Mouse (Mus musculus): ENCODE results near the gene Lrrc46. TPM values are rescaled to one million over a fixed set of nuclear protein-coding genes. Genes with fewer than 3 reads are reported as not detected.

Gene Lrrc46
- polyA plus RNA-seq, 1 experiment from 2014 or later: 0.54 TPM

- H3K9ac ChIP-seq: no peak overlapping the region
- H3K4me1 ChIP-seq: peaks cover 14% of the 10 kb centered on the region
- ATAC-seq (ENCODE audit: insufficient read depth, low FRiP score, low read depth): no peak
- no peak overlapping the region for H3K4me2 ChIP-seq
- peaks cover 17% of the 10 kb centered on the region; the same call in 1 of the 2 replicates for H3K36me3 ChIP-seq
- no peak overlapping the region for H3K27ac ChIP-seq
- no peak overlapping the region for H3K4me3 ChIP-seq (replicated peaks)
- 84% methylated on average over 7 of the region's 7 CpGs for WGBS
- H3K9me3 ChIP-seq: no peaks in the 10 kb centered on the region
- no peaks in the 10 kb centered on the region for H3K27me3 ChIP-seq (replicated peaks)
Observed at GRCm38 (mm10) chr11:97045861-97046260, 4.7 kb upstream of the Lrrc46 start.

GRCm38 (mm10) chr11:97044902-97045301 lies 3.7 kb upstream of the Lrrc46 start:
- H3K9me3 ChIP-seq: no peaks in the 10 kb centered on the region
- H3K9ac ChIP-seq: no peak overlapping the region
- no peak overlapping the region for H3K4me2 ChIP-seq
- peaks cover 7% of the 10 kb centered on the region for H3K4me1 ChIP-seq
- ATAC-seq (ENCODE audit: insufficient read depth, low FRiP score, low read depth): no peak
- no peak overlapping the region for H3K4me3 ChIP-seq (replicated peaks)
- no peaks in the 10 kb centered on the region for H3K27me3 ChIP-seq (replicated peaks)
- 94% methylated on average over 8 of the region's 8 CpGs for WGBS
- H3K27ac ChIP-seq: no peak overlapping the region
- H3K36me3 ChIP-seq: peaks cover 17% of the 10 kb centered on the region; the same call in 1 of the 2 replicates

GRCm38 (mm10) chr11:97040301-97041021 lies 746 bp downstream of the Lrrc46 start:
- Histone ChIP-seq H3K9ac (no peak overlapping the region), H3K27ac (no peak overlapping the region), H3K9me3 (no peaks in the 10 kb centered on the region), H3K4me3 (replicated peaks) (peak overlapping the region; percentile 87), H3K4me1 (peaks cover 7% of the 10 kb centered on the region), H3K4me2 (peak overlapping the region; percentile 88), H3K36me3 (peaks cover 10% of the 10 kb centered on the region; the same call in 1 of the 2 replicates), H3K27me3 (replicated peaks) (no peaks in the 10 kb centered on the region)
- WGBS: 42% methylated on average over 12 of the region's 12 CpGs
- no peak for ATAC-seq (ENCODE audit: insufficient read depth, low FRiP score, low read depth)

- no peak overlapping the region for H3K4me2 ChIP-seq
- no peaks in the 10 kb centered on the region for H3K36me3 ChIP-seq
- H3K27ac ChIP-seq: no peak overlapping the region
- H3K4me1 ChIP-seq: peaks cover 7% of the 10 kb centered on the region
- WGBS: 63% methylated on average over 7 of the region's 7 CpGs
- no peak for ATAC-seq (ENCODE audit: insufficient read depth, low FRiP score, low read depth)
- no peak overlapping the region for H3K4me3 ChIP-seq (replicated peaks)
- H3K9ac ChIP-seq: no peak overlapping the region
- no peaks in the 10 kb centered on the region for H3K27me3 ChIP-seq (replicated peaks)
- no peaks in the 10 kb centered on the region for H3K9me3 ChIP-seq
Observed at GRCm38 (mm10) chr11:97038881-97039280, 2.3 kb downstream of the Lrrc46 start.

- no peak overlapping the region for H3K27ac ChIP-seq
- H3K27me3 ChIP-seq (replicated peaks): no peaks in the 10 kb centered on the region
- ATAC-seq (ENCODE audit: insufficient read depth, low FRiP score, low read depth): no peak
- H3K36me3 ChIP-seq: no peaks in the 10 kb centered on the region
- WGBS: 76% methylated on average over 5 of the region's 5 CpGs
- H3K9ac ChIP-seq: no peak overlapping the region
- no peaks in the 10 kb centered on the region for H3K9me3 ChIP-seq
- no peaks in the 10 kb centered on the region for H3K4me1 ChIP-seq
- H3K4me2 ChIP-seq: no peak overlapping the region
- no peak overlapping the region for H3K4me3 ChIP-seq (replicated peaks)
Observed at GRCm38 (mm10) chr11:97036141-97036540, 5.1 kb downstream of the Lrrc46 start.

GRCm38 (mm10) chr11:97033781-97034180 lies 7.4 kb downstream of the Lrrc46 start:
- 90% methylated on average over 4 of the region's 4 CpGs for WGBS
- peaks cover 10% of the 10 kb centered on the region for H3K4me1 ChIP-seq
- no peak overlapping the region for H3K27ac ChIP-seq

GRCm38 (mm10) chr11:97032499-97032898 lies 8.7 kb downstream of the Lrrc46 start:
- H3K9me3 ChIP-seq: no peaks in the 10 kb centered on the region
- no peak overlapping the region for H3K27ac ChIP-seq
- WGBS: 87% methylated on average over 4 of the region's 4 CpGs
- no peaks in the 10 kb centered on the region for H3K36me3 ChIP-seq
- H3K4me2 ChIP-seq: no peak overlapping the region
- no peak overlapping the region for H3K9ac ChIP-seq
- ATAC-seq (ENCODE audit: insufficient read depth, low FRiP score, low read depth): no peak
- peaks cover 10% of the 10 kb centered on the region for H3K4me1 ChIP-seq
- H3K27me3 ChIP-seq (replicated peaks): no peaks in the 10 kb centered on the region
- no peak overlapping the region for H3K4me3 ChIP-seq (replicated peaks)

More at GRCm38 (mm10) chr11:97033781-97034180, 7.4 kb downstream of the Lrrc46 start:
- Histone ChIP-seq H3K9me3 (no peaks in the 10 kb centered on the region), H3K4me3 (replicated peaks) (no peak overlapping the region), H3K9ac (no peak overlapping the region), H3K36me3 (no peaks in the 10 kb centered on the region), H3K4me2 (no peak overlapping the region), H3K27me3 (replicated peaks) (no peaks in the 10 kb centered on the region)
- no peak for ATAC-seq (ENCODE audit: insufficient read depth, low FRiP score, low read depth)

GRCm38 (mm10) chr11:97031977-97032376 lies 9.2 kb downstream of the Lrrc46 start:
- H3K9ac ChIP-seq: no peak overlapping the region
- WGBS: 83% methylated on average over 12 of the region's 12 CpGs

GRCm38 (mm10) chr11:97030426-97030825 lies 10.8 kb downstream of the Lrrc46 start:
- no peaks in the 10 kb centered on the region for H3K9me3 ChIP-seq
- whole genome bisulfite sequencing: 17% methylated on average over 15 of the region's 15 CpGs
- no peaks in the 10 kb centered on the region for H3K36me3 ChIP-seq
- peak overlapping the region; percentile 88; the same call in 1 of the 2 replicates for H3K27ac ChIP-seq
- H3K4me3 ChIP-seq (replicated peaks): peak overlapping the region; percentile 84
- no peaks in the 10 kb centered on the region for H3K27me3 ChIP-seq (replicated peaks)
- H3K9ac ChIP-seq: peak overlapping the region; percentile 74; the same call in 1 of the 2 replicates
- H3K4me1 ChIP-seq: peaks cover 19% of the 10 kb centered on the region
- peak overlapping the region; percentile 90 for H3K4me2 ChIP-seq
- no peak for ATAC-seq (ENCODE audit: insufficient read depth, low FRiP score, low read depth)

More at GRCm38 (mm10) chr11:97031977-97032376, 9.2 kb downstream of the Lrrc46 start:
- Histone ChIP-seq H3K4me2 (no peak overlapping the region), H3K4me1 (peaks cover 10% of the 10 kb centered on the region), H3K4me3 (replicated peaks) (no peak overlapping the region), H3K27ac (no peak overlapping the region), H3K36me3 (no peaks in the 10 kb centered on the region), H3K27me3 (replicated peaks) (no peaks in the 10 kb centered on the region), H3K9me3 (no peaks in the 10 kb centered on the region)
- ATAC-seq (ENCODE audit: insufficient read depth, low FRiP score, low read depth): no peak

GRCm38 (mm10) chr11:97029686-97030417 lies 11.4 kb downstream of the Lrrc46 start, which contains the start of gene Scrn2:
TSS of gene Scrn2 (plus strand) at chr11:97029938.
- Histone ChIP-seq H3K4me2 (peak within 1 kb of the TSS; percentile 90), H3K9ac (peak within 1 kb of the TSS; percentile 74; the same call in 1 of the 2 replicates), H3K27me3 (replicated peaks) (no peaks in the 10 kb centered on the region), H3K27ac (peak within 1 kb of the TSS; percentile 88), H3K36me3 (no peaks in the 10 kb centered on the region), H3K9me3 (no peaks in the 10 kb centered on the region), H3K4me1 (peaks cover 23% of the 10 kb centered on the region), H3K4me3 (replicated peaks) (peak within 1 kb of the TSS; percentile 84)
- ATAC-seq (ENCODE audit: insufficient read depth, low FRiP score, low read depth): peak; percentile 78
- WGBS: under 1% methylated on average over 25 of the region's 25 CpGs

- peaks cover 33% of the 10 kb centered on the region for H3K27me3 ChIP-seq (replicated peaks)
- no peaks in the 10 kb centered on the region for H3K9me3 ChIP-seq
- WGBS: 2% methylated on average over 17 of the region's 17 CpGs
- H3K36me3 ChIP-seq: no peaks in the 10 kb centered on the region
- peak overlapping the region; percentile 23 for H3K4me3 ChIP-seq (replicated peaks)
- H3K4me2 ChIP-seq: peak overlapping the region; percentile 55
- ATAC-seq (ENCODE audit: insufficient read depth, low FRiP score, low read depth): peak; percentile 27; the same call in 1 of the 2 replicates
- H3K27ac ChIP-seq: peak overlapping the region; percentile 72
- peak overlapping the region; percentile 30; the same call in 1 of the 2 replicates for H3K9ac ChIP-seq
- peaks cover 36% of the 10 kb centered on the region for H3K4me1 ChIP-seq
Observed at GRCm38 (mm10) chr11:97025721-97026344, 15.4 kb downstream of the Lrrc46 start.
